ENCODE assay signal across 18 mouse cellular contexts in the genomic region with DNA sequence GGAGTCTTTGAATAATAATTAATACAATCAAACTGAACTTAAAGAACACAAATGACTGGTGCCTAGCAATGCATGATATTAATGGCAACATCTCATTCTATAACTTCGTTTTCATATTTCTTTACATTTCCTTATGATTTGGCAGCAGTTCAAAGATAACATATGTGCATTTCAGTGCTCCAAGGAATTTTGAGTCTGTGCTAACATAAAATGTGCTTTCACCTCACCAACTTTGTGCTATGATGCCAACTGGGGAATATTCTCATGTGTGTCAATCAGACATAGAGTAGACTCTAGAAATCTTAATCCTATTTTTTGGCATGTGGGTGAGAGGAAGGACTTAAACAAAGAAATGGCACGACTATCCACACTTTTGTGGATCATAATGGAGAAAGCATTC.
"Had no signal": no experiment of that assay in that cellular context is flagged by ENCODE, and none has a peak within 500 bp of the region (broad histone marks: within the 10 kb centered on the region; RNA-seq: fewer than 3 reads in every experiment).

No protein-coding gene starts in this region.

- H3K27me3 ChIP-seq: kidney, embryonic 15.5 days; liver, embryonic 13.5 days; midbrain, embryonic 15.5 days; neural tube, embryonic 13.5 days had no signal

- H3K27ac ChIP-seq: kidney, embryonic 15.5 days; liver, embryonic 13.5 days; midbrain, embryonic 15.5 days; neural tube, embryonic 13.5 days had no signal

- DNase-seq: kidney, adult 11 months; kidney, adult 8-10 months; kidney, postnatal 10 days; kidney, postnatal 4 days; liver, embryonic 13.5 days; lung, adult 2 months; lung, postnatal 14 days; lung, postnatal 4 days; right cerebral cortex, postnatal 14 days; spleen, adult 18-20 months; thymus, adult 2 months; thymus, postnatal 14 days; thymus, postnatal 4 days had no signal

- H3K4me2 ChIP-seq: kidney, embryonic 15.5 days; liver, embryonic 13.5 days; midbrain, embryonic 11.5 days; midbrain, embryonic 15.5 days; neural tube, embryonic 13.5 days had no signal

- H3K36me3 ChIP-seq: kidney, embryonic 15.5 days; liver, embryonic 13.5 days; midbrain, embryonic 15.5 days; neural tube, embryonic 13.5 days had no signal

- H3K9ac ChIP-seq: kidney, embryonic 15.5 days; liver, embryonic 13.5 days; midbrain, embryonic 15.5 days; neural tube, embryonic 13.5 days had no signal

- H3K9me3 ChIP-seq: kidney, embryonic 15.5 days; liver, embryonic 13.5 days; midbrain, embryonic 15.5 days; neural tube, embryonic 13.5 days had no signal

- H3K4me3 ChIP-seq: kidney, embryonic 15.5 days; liver, embryonic 13.5 days; midbrain, embryonic 15.5 days; myocyte; neural tube, embryonic 13.5 days had no signal

- H3K4me1 ChIP-seq: kidney, embryonic 15.5 days; liver, embryonic 13.5 days; midbrain, embryonic 15.5 days; neural tube, embryonic 13.5 days had no signal

- ATAC-seq: midbrain, embryonic 15.5 days had no signal
